Mouse (Mus musculus) thymus, adult 2 months (tissue): ENCODE results near the gene Tmem131.

Source experiments
- CTCF ChIP-seq: fragments of 200-500 bp; IDR thresholded peaks from 2 replicates; pipeline ENCODE4 v1.5.1; 2012; ENCODE audit warnings: mild to moderate bottlenecking, control low read depth, low read length, moderate library complexity, borderline replicate concordance; ENCODE audit not compliant: control insufficient read depth, poor library complexity, insufficient read depth; ENCODE audit errors: extremely low read depth
- POLR2A ChIP-seq: fragments of 200-500 bp; IDR thresholded peaks from 2 replicates; pipeline ENCODE4 v1.6.1; 2012; ENCODE audit warnings: mild to moderate bottlenecking, low read length, control low read depth, moderate library complexity; ENCODE audit not compliant: control insufficient read depth, poor library complexity, insufficient read depth; ENCODE audit errors: extremely low read depth

- TF ChIP-seq POLR2A: no peak
- TF ChIP-seq CTCF: no peak
Measured at GRCm38 (mm10) chr1:36893146-36893545, 50.3 kb downstream of the Tmem131 start.
